Mouse (Mus musculus) lung, embryonic 15.5 days (tissue): ENCODE measurements around the gene Actn2. TPM values are rescaled to one million over a fixed set of nuclear protein-coding genes. Genes with fewer than 3 reads are reported as not detected.

Experiments used
- ATAC-seq: fragments of 200-750 bp; cut with Nextera tagmentation; 2 replicates; pipeline ENCODE4 v1.8.0; 2017; ENCODE audit warnings: moderate number of reproducible peaks, borderline replicate concordance; ENCODE audit not compliant: low FRiP score, low TSS enrichment; ENCODE audit errors: extremely low read depth
- H3K27ac ChIP-seq: fragments of 300-500 bp; sonication (generic); 2 replicates; pipeline ENCODE4 v1.5.1; 2015; ENCODE audit warnings: moderate library complexity, mild to moderate bottlenecking, inconsistent platforms
- H3K27me3 ChIP-seq: fragments of 300-500 bp; sonication (generic); 2 replicates; pipeline ENCODE4 v1.6.1; 2015; ENCODE audit warnings: inconsistent platforms
- H3K36me3 ChIP-seq: fragments of 300-500 bp; sonication (generic); 2 replicates; pipeline ENCODE4 v1.6.1; 2015; ENCODE audit warnings: inconsistent platforms
- H3K4me1 ChIP-seq: fragments of 300-500 bp; sonication (generic); 2 replicates; pipeline ENCODE4 v1.6.1; 2015; ENCODE audit warnings: inconsistent platforms
- H3K4me2 ChIP-seq: fragments of 300-500 bp; sonication (generic); 2 replicates; pipeline ENCODE4 v1.6.1; 2015; ENCODE audit warnings: inconsistent platforms, mild to moderate bottlenecking, moderate library complexity
- H3K4me3 ChIP-seq: fragments of 300-500 bp; sonication (generic); 2 replicates; pipeline ENCODE4 v1.5.1; 2015; ENCODE audit warnings: mild to moderate bottlenecking, inconsistent platforms
- H3K9ac ChIP-seq: fragments of 300-500 bp; sonication (generic); 2 replicates; pipeline ENCODE4 v1.6.1; 2015; ENCODE audit warnings: inconsistent platforms
- H3K9me3 ChIP-seq: fragments of 300-500 bp; sonication (generic); 2 replicates; pipeline ENCODE4 v1.6.1; 2016; ENCODE audit warnings: inconsistent platforms
- WGBS: fragments of 180-500 bp; shearing (Covaris S2); methylation state at CpG from one replicate; pipeline ENCODE4 v1.1.7; 2015; 5-methylcytosine and 5-hydroxymethylcytosine counted together
- polyA plus RNA-seq: library from polyadenylated mRNA; unstranded; fragments of >200 nt; fragmentation: Nextera tagmentation; extraction: Ambion mirVana; gene quantifications from 2 replicates; pipeline ENCODE4 v1.2.1, GENCODE M21; 2015

Gene Actn2
- polyA plus RNA-seq, 1 experiment from 2014 or later = 33.0 TPM

DNA sequence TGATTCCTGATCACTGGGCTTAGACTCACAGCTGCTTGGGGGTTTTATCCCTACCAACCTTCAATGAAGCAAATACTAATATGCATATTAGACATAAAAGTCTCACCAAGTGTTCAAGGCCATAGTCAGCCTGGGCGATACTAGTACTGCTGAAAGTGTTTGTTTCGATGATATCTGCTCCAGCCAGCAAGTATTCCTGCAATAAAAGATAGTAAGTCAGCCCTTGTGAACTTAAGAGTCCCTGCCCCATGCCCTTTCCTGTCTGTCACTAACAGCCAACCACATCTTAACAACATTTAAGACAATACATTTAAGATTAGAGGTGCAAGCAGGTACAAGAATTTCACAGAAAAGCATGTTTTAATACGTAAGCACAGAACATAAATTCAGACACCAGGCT lies 90.1 kb downstream of the Actn2 start:
- Histone ChIP-seq H3K36me3 (peaks cover 38% of the 10 kb centered on the region), H3K9me3 (no peaks in the 10 kb centered on the region), H3K4me3 (no peak overlapping the region), H3K4me1 (no peaks in the 10 kb centered on the region), H3K27ac (no peak overlapping the region), H3K9ac (no peak overlapping the region), H3K27me3 (no peaks in the 10 kb centered on the region), H3K4me2 (no peak overlapping the region)
- no peak for ATAC-seq
- WGBS = 95% methylated on average over 3 of the region's 3 CpGs

DNA sequence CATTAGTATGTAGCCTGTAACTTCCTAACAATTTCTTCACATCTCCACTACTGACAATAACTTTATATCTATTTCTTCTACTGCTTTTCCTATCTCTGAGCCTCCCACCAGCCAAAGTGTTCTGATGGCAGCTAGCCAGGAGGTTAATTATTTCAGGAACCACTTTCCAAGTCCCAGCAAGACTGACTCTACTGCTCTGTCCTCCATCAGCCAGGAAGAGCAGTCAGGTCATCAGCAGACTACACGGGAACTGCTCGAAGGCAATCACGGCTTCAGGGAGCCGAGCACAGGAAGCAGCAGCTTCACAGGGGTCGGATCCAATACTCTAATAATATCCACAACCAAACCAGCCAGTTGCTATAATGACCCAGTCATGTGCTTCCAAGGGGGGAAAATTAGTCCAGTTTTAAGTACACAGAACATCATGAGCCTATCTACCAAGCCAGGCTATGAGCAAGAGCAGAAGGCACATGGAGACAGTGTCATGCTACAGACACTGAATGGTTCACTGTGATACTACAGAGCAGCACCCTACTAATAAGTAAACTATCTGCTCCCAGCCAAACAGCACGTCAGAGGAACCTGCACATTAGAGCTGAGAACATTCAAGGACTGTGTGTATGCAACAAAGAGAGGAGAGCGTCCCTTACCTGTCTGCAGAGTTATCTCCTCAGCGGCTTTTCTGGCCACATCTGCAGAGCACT lies 91.2 kb downstream of the Actn2 start:
- H3K4me1 ChIP-seq = no peaks in the 10 kb centered on the region
- H3K27ac ChIP-seq = no peak overlapping the region
- H3K4me3 ChIP-seq = no peak overlapping the region
- H3K36me3 ChIP-seq = peaks cover 42% of the 10 kb centered on the region
- no peak overlapping the region for H3K4me2 ChIP-seq
- ATAC-seq = no peak
- 77% methylated on average over 8 of the region's 8 CpGs for WGBS
- no peak overlapping the region for H3K9ac ChIP-seq
- no peaks in the 10 kb centered on the region for H3K27me3 ChIP-seq
- no peaks in the 10 kb centered on the region for H3K9me3 ChIP-seq

DNA sequence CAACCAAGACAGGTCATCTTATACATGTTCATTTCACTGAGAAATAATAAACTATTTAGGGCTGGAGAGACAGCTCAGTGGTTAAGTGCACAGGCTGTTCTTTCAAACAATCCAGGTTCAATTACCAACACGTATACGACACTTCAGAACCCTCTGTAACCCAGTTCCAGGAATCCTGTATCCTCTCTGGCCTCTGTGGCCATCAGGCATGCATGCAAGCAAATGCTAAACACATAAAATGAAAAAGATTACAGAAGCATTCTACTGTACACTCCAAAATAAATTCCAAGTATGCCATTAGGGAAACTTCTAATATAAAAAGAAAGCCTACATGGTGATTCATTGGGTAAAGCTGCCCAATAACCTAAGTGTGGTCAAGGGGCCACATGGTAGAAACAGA lies 94.6 kb downstream of the Actn2 start:
- H3K9me3 ChIP-seq = no peaks in the 10 kb centered on the region
- no peaks in the 10 kb centered on the region for H3K4me1 ChIP-seq
- H3K4me3 ChIP-seq = no peak overlapping the region
- H3K4me2 ChIP-seq = no peak overlapping the region
- 84% methylated on average over 2 of the region's 2 CpGs for WGBS
- H3K9ac ChIP-seq = no peak overlapping the region
- no peak for ATAC-seq
- peaks cover 69% of the 10 kb centered on the region for H3K36me3 ChIP-seq
- H3K27me3 ChIP-seq = no peaks in the 10 kb centered on the region
- no peak overlapping the region for H3K27ac ChIP-seq

DNA sequence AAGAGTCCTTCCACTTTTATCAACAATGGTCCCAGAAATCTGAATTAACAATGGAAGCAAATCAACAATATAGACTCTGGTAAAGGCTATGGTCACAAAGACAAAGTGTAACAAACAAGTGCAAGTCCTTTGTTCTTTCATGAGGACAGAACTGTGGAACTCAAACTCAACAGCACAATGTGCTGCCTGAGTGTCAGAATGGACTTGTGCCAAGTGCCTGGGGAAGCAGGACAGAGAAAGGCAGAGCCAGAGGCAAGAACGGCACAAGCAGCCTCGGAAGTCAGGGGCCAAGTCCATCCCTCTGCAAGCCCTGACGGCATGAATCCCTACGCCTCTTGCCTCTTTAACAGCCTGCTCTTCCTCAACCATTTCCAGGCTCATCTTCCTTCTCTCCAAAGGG lies 96.6 kb downstream of the Actn2 start:
- no peak for ATAC-seq
- WGBS = 82% methylated on average over 4 of the region's 4 CpGs
- no peak overlapping the region for H3K27ac ChIP-seq

DNA sequence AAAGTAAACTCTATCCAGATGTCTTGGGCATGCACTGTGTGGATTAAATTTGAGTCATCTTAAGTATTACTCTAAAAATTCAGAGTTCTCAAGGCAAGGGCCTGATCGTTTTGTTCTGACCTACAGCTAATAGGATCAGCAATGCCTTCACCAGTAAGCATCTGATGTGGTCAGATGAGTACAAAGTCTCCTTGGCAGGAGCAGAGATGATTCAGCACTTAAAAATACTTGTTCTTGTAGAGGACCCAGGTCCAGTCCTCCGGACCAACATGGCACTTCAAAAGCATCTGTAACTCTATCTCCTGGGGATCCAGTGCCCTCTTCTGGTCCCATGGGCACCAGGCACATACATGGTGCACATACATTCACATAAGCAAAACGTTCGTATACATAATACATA lies 108.4 kb downstream of the Actn2 start:
- Histone ChIP-seq H3K4me3 (no peak overlapping the region), H3K4me2 (no peak overlapping the region), H3K36me3 (peaks cover 48% of the 10 kb centered on the region), H3K4me1 (no peaks in the 10 kb centered on the region), H3K9ac (no peak overlapping the region), H3K27me3 (no peaks in the 10 kb centered on the region), H3K27ac (no peak overlapping the region), H3K9me3 (no peaks in the 10 kb centered on the region)
- no peak for ATAC-seq
- WGBS = 85% methylated on average over 4 of the region's 4 CpGs

More for the DNA sequence above, 96.6 kb downstream of the Actn2 start:
- H3K36me3 ChIP-seq = peaks cover 60% of the 10 kb centered on the region
- no peaks in the 10 kb centered on the region for H3K27me3 ChIP-seq
- no peak overlapping the region for H3K4me3 ChIP-seq
- H3K9me3 ChIP-seq = no peaks in the 10 kb centered on the region
- no peak overlapping the region for H3K9ac ChIP-seq
- H3K4me2 ChIP-seq = no peak overlapping the region
- H3K4me1 ChIP-seq = no peaks in the 10 kb centered on the region

DNA sequence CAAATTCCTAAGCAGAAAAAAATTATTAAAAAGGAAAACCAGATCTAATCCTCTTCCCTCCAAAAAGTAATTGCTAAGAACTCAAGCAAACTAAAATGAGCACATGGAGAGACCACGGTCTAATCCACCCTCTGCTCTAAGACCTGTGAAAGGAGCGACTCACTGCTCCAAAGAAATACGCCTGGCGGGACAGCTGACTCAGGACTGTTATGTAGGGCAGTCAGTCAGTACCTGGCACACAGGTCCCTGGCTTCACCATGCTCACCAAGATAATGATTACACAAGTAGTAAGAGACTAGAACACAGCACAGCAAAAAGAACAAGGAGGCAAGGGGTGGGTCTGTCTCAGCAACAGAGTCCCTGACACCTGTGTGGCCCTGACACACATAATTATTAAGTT lies 112.3 kb downstream of the Actn2 start:
- Histone ChIP-seq H3K4me1 (no peaks in the 10 kb centered on the region), H3K9ac (no peak overlapping the region), H3K4me3 (no peak overlapping the region), H3K9me3 (no peaks in the 10 kb centered on the region), H3K27ac (no peak overlapping the region), H3K4me2 (no peak overlapping the region), H3K27me3 (no peaks in the 10 kb centered on the region), H3K36me3 (peaks cover 64% of the 10 kb centered on the region)
- no peak for ATAC-seq
- 54% methylated on average over 4 of the region's 4 CpGs for WGBS

DNA sequence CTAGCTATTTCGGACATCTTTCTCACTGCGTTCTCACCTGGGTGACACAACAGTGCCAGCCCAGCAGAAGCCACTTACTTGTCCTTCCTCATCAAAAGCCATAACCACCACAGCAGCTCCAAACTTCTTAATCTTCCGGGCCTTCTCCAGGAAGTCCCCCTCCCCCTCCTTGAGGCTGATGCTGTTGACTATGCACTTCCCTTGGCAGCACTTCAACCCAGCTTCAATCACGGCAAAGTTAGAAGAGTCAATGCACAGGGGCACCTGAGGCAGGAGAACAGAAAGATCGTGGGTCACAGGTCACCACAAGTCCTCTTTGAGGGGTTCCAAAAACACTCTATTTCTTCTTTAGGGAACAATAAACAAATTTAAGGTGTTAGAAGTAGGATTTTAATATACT lies 113.0 kb downstream of the Actn2 start:
- H3K27ac ChIP-seq = no peak overlapping the region
- peaks cover 61% of the 10 kb centered on the region for H3K36me3 ChIP-seq
- H3K9ac ChIP-seq = no peak overlapping the region
- H3K4me1 ChIP-seq = no peaks in the 10 kb centered on the region
- ATAC-seq = no peak
- no peak overlapping the region for H3K4me3 ChIP-seq
- no peaks in the 10 kb centered on the region for H3K9me3 ChIP-seq
- H3K27me3 ChIP-seq = no peaks in the 10 kb centered on the region
- no peak overlapping the region for H3K4me2 ChIP-seq
- 45% methylated on average over 5 of the region's 5 CpGs for WGBS

Other genes starting within 250 kb of the Actn2 start
- gene Ryr2, start 233.8 kb downstream of the Actn2 start, polyA plus RNA-seq = 1.2 and 1.5 TPM in 2 replicates
- 15.4 and 17.1 TPM in 2 replicates for gene Mtr, start 82.6 kb downstream of the Actn2 start, polyA plus RNA-seq
- gene Heatr1, start 54.3 kb upstream of the Actn2 start, polyA plus RNA-seq = 15.5 and 16.2 TPM in 2 replicates
- 25.1 and 28.6 TPM in 2 replicates for gene Lgals8, start 124.2 kb upstream of the Actn2 start, polyA plus RNA-seq
- 1.6 and 1.7 TPM in 2 replicates for gene Edaradd, start 179.7 kb upstream of the Actn2 start, polyA plus RNA-seq
- 10.1 TPM in 2 replicates for gene Ero1lb, start 225.1 kb upstream of the Actn2 start, polyA plus RNA-seq